Mouse (Mus musculus): Measurements from ENCODE around the gene Nrg3. TPM values are rescaled to one million over a fixed set of nuclear protein-coding genes. Genes with fewer than 3 reads are reported as not detected.

The Nrg3 gene
- total and polyA plus RNA-seq, 3 experiments, result not detected

- TF ChIP-seq HCFC1 (IDR thresholded peaks at IDR 0.05; ENCODE audit: low read depth, low read length), result no peak
- no peak for TF ChIP-seq MAFK (IDR thresholded peaks at IDR 0.05; ENCODE audit: borderline replicate concordance, low read depth, low read length)
- TF ChIP-seq SIN3A (IDR thresholded peaks at IDR 0.05; ENCODE audit: low read length), result no peak
- no peak for TF ChIP-seq MAZ (IDR thresholded peaks at IDR 0.05; ENCODE audit: low read depth, low read length)
- peak; percentile 23; the same call in 1 of the 2 replicates for TF ChIP-seq MYC (IDR thresholded peaks at IDR 0.05; ENCODE audit: low read depth, low read length)
- TF ChIP-seq CHD1 (IDR thresholded peaks at IDR 0.05; ENCODE audit: low read depth, low read length), result no peak
- no peak for TF ChIP-seq SMC3 (IDR thresholded peaks at IDR 0.05; ENCODE audit: low read depth, low read length)
- no peak for TF ChIP-seq USF1 (IDR thresholded peaks at IDR 0.05; ENCODE audit: low read depth, low read length)
Observed at GRCm38 (mm10) chr14:38533495-38533894, 939.4 kb downstream of the Nrg3 start (continued).

DNA sequence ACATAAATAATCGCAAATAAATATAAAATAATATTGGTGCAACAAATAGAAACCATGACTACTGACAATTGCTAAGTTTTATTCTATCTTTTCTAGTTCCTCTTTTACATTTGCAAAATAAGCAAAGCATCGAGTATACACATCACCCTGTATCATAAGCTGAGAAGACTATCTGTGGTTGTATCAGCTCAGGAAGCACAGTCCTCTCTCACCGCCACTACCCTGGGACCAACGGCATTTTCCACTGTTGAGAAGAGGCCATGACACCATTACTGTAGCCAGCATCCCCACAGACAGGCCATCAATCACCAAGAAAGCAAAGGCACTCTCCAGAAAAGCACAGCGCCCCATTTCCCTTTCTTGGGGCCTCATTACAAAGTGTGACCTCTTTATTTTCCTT lies 956.7 kb downstream of the Nrg3 start:
- Histone ChIP-seq H3K27ac (ENCODE audit: control insufficient read depth, low read depth, low read length) (peak overlapping the region; percentile 65), H3K27me3 (ENCODE audit: control insufficient read depth in 1 of 2, insufficient read depth in 2 of 2, low read length in 2 of 2) (no peaks in the 10 kb centered on the region), H3K36me3 (ENCODE audit: control insufficient read depth in 1 of 2, insufficient read depth in 2 of 2, low read length in 2 of 2) (peaks cover 0 to 27% of the 10 kb centered on the region in 2 experiments; a peak in 2 of 4 replicates), H3K9me3 (replicated peaks; ENCODE audit: insufficient read depth, low read length) (no peaks in the 10 kb centered on the region), H3K79me2 (ENCODE audit: control insufficient read depth, insufficient read depth, low read length, poor library complexity) (no peaks in the 10 kb centered on the region), H3K4me3 (ENCODE audit: control insufficient read depth in 1 of 2, insufficient read depth in 1 of 2, low read depth in 2 of 2, low read length in 2 of 2) (peak overlapping the region in 1 of 2 experiments; percentile 16; a peak in 1 of 4 replicates), H3K4me1 (ENCODE audit: control insufficient read depth in 1 of 2, insufficient read depth in 2 of 2, low read length in 2 of 2) (peaks cover 15 to 26% of the 10 kb centered on the region in 2 experiments), H3K9ac (ENCODE audit: control insufficient read depth, low read depth, low read length, poor library complexity, severe bottlenecking) (no peak overlapping the region)
- peak; percentile 85 for DNase-seq (ENCODE audit: low read depth, low spot score)
- TF ChIP-seq ELF1 (IDR thresholded peaks at IDR 0.05; ENCODE audit: low read depth, low read length) (peak; percentile 21; the same call in 1 of the 2 replicates), HCFC1 (IDR thresholded peaks at IDR 0.05; ENCODE audit: low read depth, low read length) (no peak), RCOR1 (IDR thresholded peaks at IDR 0.05; ENCODE audit: low read depth, low read length) (peak; percentile 33), POLR2AphosphoS5 (IDR thresholded peaks at IDR 0.05; ENCODE audit: borderline replicate concordance, low read depth, low read length) (no peak), CTCF (IDR thresholded peaks at IDR 0.05 in 2 of 3, conservative IDR thresholded peaks at IDR 0.05 in 1 of 3; ENCODE audit: control insufficient read depth in 1 of 3, insufficient read depth in 1 of 3, low read depth in 2 of 3, low read length in 3 of 3, poor library complexity in 1 of 3, severe bottlenecking in 1 of 3) (no peak), USF1 (IDR thresholded peaks at IDR 0.05; ENCODE audit: low read depth, low read length) (no peak), CHD1 (IDR thresholded peaks at IDR 0.05; ENCODE audit: low read depth, low read length) (no peak), MYB (IDR thresholded peaks at IDR 0.05; ENCODE audit: low read depth, low read length) (peak; percentile 76), NELFE (IDR thresholded peaks at IDR 0.05; ENCODE audit: low read depth, low read length) (no peak), RAD21 (IDR thresholded peaks at IDR 0.05; ENCODE audit: low read depth, low read length) (no peak), TCF12 (IDR thresholded peaks at IDR 0.05; ENCODE audit: low read depth, low read length) (peak; percentile 58), TAL1 (IDR thresholded peaks at IDR 0.05; ENCODE audit: low read length) (no peak), GATA1 (IDR thresholded peaks at IDR 0.05; ENCODE audit: low read depth, low read length) (peak; percentile 62; the same call in 1 of the 2 replicates), MAZ (IDR thresholded peaks at IDR 0.05; ENCODE audit: low read depth, low read length) (no peak), BHLHE40 (IDR thresholded peaks at IDR 0.05; ENCODE audit: borderline replicate concordance, low read depth, low read length) (no peak), CHD2 (IDR thresholded peaks at IDR 0.05; ENCODE audit: low read length) (no peak), MAFK (IDR thresholded peaks at IDR 0.05; ENCODE audit: borderline replicate concordance, low read depth, low read length) (peak; percentile 55; the same call in 1 of the 2 replicates), EP300 (IDR thresholded peaks at IDR 0.05; ENCODE audit: low read depth in 1 of 2, low read length in 2 of 2) (peak; percentile 81 to 90), ZKSCAN1 (IDR thresholded peaks at IDR 0.05; ENCODE audit: low read depth, low read length) (no peak), SMC3 (IDR thresholded peaks at IDR 0.05; ENCODE audit: low read depth, low read length) (no peak), SIN3A (IDR thresholded peaks at IDR 0.05; ENCODE audit: low read length) (no peak), MAX (IDR thresholded peaks at IDR 0.05; ENCODE audit: low read length) (no peak), UBTF (IDR thresholded peaks at IDR 0.05; ENCODE audit: borderline replicate concordance, insufficient read depth, low read depth, low read length) (no peak), KAT2A (conservative IDR thresholded peaks at IDR 0.05; ENCODE audit: low read depth, low read length) (no peak), ZNF384 (IDR thresholded peaks at IDR 0.05; ENCODE audit: low read depth, low read length) (no peak), ZC3H11A (IDR thresholded peaks at IDR 0.05; ENCODE audit: low read depth, low read length) (no peak), MYC (IDR thresholded peaks at IDR 0.05; ENCODE audit: low read depth, low read length) (no peak), POLR2AphosphoS2 (IDR thresholded peaks at IDR 0.05; ENCODE audit: low read length) (no peak), GABPA (IDR thresholded peaks at IDR 0.05; ENCODE audit: low read depth, low read length) (no peak), ZMIZ1 (IDR thresholded peaks at IDR 0.05; ENCODE audit: low read depth, low read length) (no peak), NRF1 (IDR thresholded peaks at IDR 0.05; ENCODE audit: insufficient read depth, low read depth, low read length, poor library complexity, severe bottlenecking) (no peak), POLR2A (IDR thresholded peaks at IDR 0.05; ENCODE audit: control insufficient read depth in 1 of 2, insufficient read depth in 1 of 2, low read depth in 1 of 2, low read length in 2 of 2, poor library complexity in 1 of 2) (no peak), TBP (IDR thresholded peaks at IDR 0.05; ENCODE audit: low read depth, low read length) (no peak), JUND (IDR thresholded peaks at IDR 0.05; ENCODE audit: low read depth, low read length) (0 out of 2 replicates have a peak, but pooled peaks have one; percentile 29), E2F4 (IDR thresholded peaks at IDR 0.05; ENCODE audit: borderline replicate concordance, low read depth, low read length) (no peak)

All from MEL (cell line).